Mouse (Mus musculus) bone marrow, adult 2 months (tissue): ENCODE results near the gene Ntsr1. TPM values are rescaled to one million over a fixed set of nuclear protein-coding genes. Genes with fewer than 3 reads are reported as not detected.

ENCODE experiments used
- H3K27ac ChIP-seq: fragments of 200-500 bp; 2 replicates; pipeline ENCODE4 v1.5.1; 2012; ENCODE audit warnings: low read depth, mild to moderate bottlenecking, control low read depth, inconsistent platforms, low read length; ENCODE audit not compliant: control insufficient read depth, poor library complexity, insufficient read depth
- H3K4me1 ChIP-seq: fragments of 200-500 bp; 2 replicates; pipeline ENCODE4 v1.6.1; 2011; ENCODE audit warnings: low read length; ENCODE audit not compliant: control insufficient read depth, insufficient read depth
- H3K4me3 ChIP-seq: fragments of 200-500 bp; replicated peaks from 2 replicates; pipeline ENCODE3; 2011; ENCODE audit warnings: mild to moderate bottlenecking, low read depth, low read length, control low read depth; ENCODE audit not compliant: control insufficient read depth
- CTCF ChIP-seq: fragments of 200-500 bp; IDR thresholded peaks from 2 replicates; pipeline ENCODE4 v1.5.1; 2011; ENCODE audit warnings: low read length, control low read depth; ENCODE audit not compliant: control insufficient read depth, insufficient read depth
- POLR2A ChIP-seq: fragments of 200-500 bp; IDR thresholded peaks from 2 replicates; pipeline ENCODE4 v1.6.1; 2011; ENCODE audit warnings: low read depth, mild to moderate bottlenecking, control low read depth, low read length, borderline replicate concordance; ENCODE audit not compliant: control insufficient read depth
- WGBS: fragments of 180-500 bp; shearing (Covaris S2); methylation state at CpG from one replicate; pipeline ENCODE4 v1.1.7; 2018; 5-methylcytosine and 5-hydroxymethylcytosine counted together
- polyA plus RNA-seq: library from polyadenylated mRNA; stranded (reverse); fragments of >200 nt; gene quantifications from 2 replicates; pipeline ENCODE4 v1.2.4, GENCODE M21; 2011; ENCODE audit warnings: low replicate concordance; ENCODE audit not compliant: missing spikeins, insufficient read depth, insufficient read length

The Ntsr1 gene
- polyA plus RNA-seq, 1 experiment: not detected

DNA sequence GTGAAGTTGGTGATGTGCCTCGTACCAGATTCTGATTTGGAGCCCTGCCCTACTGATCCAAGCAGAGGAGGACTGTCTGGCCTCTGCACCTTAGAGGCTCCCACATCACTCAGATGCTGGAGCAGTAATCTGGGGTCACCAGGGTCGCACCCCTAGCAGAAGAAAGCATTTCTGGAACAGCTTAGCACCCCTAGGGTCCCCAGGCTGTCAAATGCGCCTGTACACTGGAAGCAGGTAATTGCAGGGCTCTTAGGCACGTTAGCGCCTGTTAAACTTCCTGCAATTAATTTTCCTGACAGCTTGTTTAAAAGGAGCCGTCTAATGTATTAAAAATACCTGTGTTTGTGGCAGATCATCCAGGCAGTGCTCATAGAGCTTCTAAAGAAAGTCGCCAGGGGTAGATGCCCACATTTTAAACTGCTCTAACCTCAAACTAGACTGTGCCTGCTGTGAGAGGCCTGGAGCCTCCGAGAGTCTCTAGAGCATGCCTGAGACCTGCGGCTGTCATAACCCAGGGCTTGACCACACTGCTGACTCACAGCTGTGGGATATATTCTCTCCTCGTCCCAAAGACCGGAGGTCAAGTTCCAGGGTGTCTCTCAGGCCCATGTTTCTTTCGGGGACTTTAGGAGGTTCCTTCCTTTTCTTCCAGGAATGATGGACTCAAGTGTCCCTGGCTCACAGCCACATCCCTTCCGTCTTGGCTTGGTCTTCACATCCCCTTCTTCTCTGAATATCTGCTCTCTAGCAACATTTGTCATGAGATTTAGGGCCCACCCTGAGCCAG lies 12.3 kb downstream of the Ntsr1 start:
- TF ChIP-seq POLR2A (no peak), CTCF (no peak)
- 19% methylated on average over 13 of the region's 13 CpGs for WGBS
- H3K27ac ChIP-seq: no peak overlapping the region

DNA sequence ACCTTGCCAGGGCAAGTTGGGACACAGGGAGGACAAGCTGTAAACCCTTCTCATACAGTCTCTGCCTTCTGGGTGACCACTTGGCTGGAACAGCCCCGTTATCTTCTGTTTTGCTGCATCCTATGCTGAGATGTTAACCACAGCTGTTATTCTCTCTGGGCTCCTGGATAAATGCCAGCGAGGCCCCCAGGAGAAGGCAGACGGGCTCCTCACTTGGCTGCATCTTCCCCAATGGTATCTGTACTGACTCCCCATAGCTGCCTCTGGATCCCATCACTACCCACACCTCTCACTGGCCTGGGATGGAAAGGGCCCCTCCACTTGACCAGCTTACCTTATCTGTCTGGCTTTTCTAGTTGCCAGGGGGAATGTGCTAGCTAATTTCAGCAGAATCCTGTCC lies 13.2 kb downstream of the Ntsr1 start:
- WGBS: 49% methylated on average over 3 of the region's 3 CpGs
- TF ChIP-seq CTCF (no peak), POLR2A (no peak)
- no peak overlapping the region for H3K27ac ChIP-seq

More for the DNA sequence above, 12.3 kb downstream of the Ntsr1 start:
- Histone ChIP-seq H3K4me1 (no peaks in the 10 kb centered on the region), H3K4me3 (no peak overlapping the region)

DNA sequence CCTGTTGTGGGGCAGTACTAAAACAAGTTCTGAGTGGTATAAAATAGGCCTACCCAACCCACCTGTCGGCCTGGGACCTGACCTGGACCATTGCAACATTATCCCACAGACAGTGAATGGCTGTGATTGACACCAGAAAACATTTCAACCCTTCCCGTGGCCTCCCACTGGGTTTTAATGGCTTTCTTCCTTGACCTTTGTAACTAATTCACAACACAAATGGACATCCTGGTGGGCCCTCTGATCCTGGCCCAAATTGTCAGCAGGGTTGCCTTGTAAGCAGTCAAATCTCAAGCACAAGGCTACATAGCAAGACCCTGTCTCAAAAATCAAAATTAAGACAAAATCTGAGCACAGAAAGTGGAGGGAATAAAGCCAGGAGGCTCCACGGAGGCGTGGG lies 14.1 kb downstream of the Ntsr1 start:
- WGBS: 72% methylated on average over 4 of the region's 4 CpGs
- no peak overlapping the region for H3K4me3 ChIP-seq
- no peak overlapping the region for H3K27ac ChIP-seq
- no peaks in the 10 kb centered on the region for H3K4me1 ChIP-seq
- no peak for TF ChIP-seq POLR2A
- no peak for TF ChIP-seq CTCF

More for the DNA sequence above, 13.2 kb downstream of the Ntsr1 start:
- H3K4me3 ChIP-seq: no peak overlapping the region
- no peaks in the 10 kb centered on the region for H3K4me1 ChIP-seq

DNA sequence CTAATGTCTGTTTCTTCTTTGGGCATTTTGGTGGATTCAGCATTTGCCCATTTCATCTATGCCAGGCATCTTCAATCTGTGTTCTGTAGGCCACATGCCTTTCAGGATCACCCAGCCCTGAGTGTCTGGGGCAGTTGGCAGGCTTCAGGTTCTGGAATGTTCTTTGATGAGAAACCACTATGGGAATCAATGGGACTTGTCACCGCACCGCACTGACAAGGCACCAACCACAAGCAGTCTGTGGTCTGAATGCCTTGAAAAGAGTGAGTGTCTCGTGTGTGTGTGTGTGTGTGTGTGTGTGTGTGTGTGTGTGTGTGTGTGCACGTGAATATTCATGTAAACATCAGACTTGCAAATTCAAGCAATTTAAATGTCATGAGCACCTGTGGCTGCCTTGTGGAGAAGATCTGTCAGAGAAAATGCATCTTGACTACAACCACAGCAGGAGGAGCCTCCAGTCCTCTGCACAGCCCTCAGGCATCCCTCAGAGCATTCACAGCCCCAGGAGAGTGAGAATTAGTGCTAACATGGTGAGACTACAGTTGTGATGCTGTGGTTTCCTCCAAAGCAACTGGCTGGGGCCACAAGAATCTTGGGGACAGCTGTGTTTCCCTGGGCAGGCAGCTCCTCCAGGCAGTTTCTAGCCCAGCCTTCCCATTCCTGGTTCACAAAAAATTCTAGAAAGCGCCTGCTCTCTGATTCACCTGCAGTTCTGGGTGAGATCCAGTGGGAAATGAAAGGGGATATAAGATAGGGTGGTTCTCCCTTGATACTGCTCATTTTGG lies 21.9 kb downstream of the Ntsr1 start:
- Histone ChIP-seq H3K4me1 (no peaks in the 10 kb centered on the region), H3K27ac (no peak overlapping the region), H3K4me3 (no peak overlapping the region)
- TF ChIP-seq CTCF (no peak), POLR2A (no peak)
- WGBS: 62% methylated on average over 5 of the region's 5 CpGs

DNA sequence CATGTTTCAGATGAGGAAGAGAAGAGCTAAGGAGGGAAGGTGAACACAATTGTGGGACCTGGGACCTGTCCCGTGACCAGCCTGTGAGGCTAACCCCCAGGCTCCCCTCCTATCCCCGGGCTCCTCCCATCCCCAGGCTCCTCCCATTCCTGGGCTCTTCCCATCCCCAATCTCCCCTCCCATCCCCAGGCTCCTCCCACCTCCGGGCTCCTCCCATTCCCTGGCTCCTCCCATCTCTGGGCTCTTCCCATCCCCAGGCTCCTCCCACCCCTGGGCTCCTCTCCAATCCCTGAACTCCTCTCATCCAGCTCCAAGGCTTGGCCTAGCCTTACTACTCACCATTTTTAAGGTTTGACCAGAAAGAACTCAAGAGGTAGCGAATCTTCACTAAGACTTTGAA lies 23.0 kb downstream of the Ntsr1 start:
- TF ChIP-seq CTCF (no peak), POLR2A (no peak)
- Histone ChIP-seq H3K27ac (no peak overlapping the region), H3K4me1 (no peaks in the 10 kb centered on the region), H3K4me3 (no peak overlapping the region)
- WGBS: 65% methylated on average over 4 of the region's 4 CpGs

DNA sequence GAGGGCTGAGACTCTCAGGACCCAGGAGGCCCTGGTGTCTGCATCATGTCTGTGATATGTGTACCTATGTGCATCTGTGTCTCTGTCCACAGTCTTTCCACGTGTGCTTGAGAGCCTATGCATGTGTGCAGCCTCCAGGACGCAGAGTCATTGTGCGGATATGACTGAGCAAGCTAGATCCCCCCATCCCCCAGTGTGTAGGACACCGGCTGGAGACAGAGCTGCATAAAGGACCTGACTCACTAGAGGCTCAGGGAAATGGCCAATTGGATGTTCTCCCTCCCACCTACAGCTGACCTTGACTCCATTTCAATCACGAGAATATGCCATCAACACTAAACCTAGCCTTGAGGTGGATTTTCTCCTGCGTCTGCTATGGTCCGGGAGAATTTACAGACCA lies 27.7 kb downstream of the Ntsr1 start:
- H3K4me1 ChIP-seq: no peaks in the 10 kb centered on the region
- no peak overlapping the region for H3K27ac ChIP-seq
- TF ChIP-seq CTCF (no peak), POLR2A (no peak)
- WGBS: 58% methylated on average over 7 of the region's 7 CpGs
- no peak overlapping the region for H3K4me3 ChIP-seq

DNA sequence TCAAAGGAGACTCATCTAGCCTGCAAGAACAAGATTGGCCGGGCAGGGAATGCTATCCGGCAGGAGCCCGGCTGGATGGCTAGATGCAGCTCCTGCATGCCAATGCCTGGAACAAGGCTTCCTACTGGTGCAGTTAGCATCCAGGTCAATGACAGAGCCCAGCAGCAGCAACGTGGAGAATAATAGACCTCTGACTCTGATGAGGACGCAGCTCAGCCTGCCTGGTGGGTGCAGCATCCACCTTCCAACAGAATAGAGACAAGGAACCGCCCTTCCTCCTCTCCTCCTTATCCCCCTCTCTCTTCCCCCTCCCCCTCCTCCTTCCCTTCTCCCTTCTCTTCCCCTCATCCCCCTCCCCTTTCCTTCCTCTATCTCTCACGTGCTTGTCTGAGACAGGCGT lies 28.1 kb downstream of the Ntsr1 start:
- WGBS: 25% methylated on average over 8 of the region's 8 CpGs
- TF ChIP-seq CTCF (no peak), POLR2A (no peak)
- no peaks in the 10 kb centered on the region for H3K4me1 ChIP-seq
- no peak overlapping the region for H3K27ac ChIP-seq
- no peak overlapping the region for H3K4me3 ChIP-seq

DNA sequence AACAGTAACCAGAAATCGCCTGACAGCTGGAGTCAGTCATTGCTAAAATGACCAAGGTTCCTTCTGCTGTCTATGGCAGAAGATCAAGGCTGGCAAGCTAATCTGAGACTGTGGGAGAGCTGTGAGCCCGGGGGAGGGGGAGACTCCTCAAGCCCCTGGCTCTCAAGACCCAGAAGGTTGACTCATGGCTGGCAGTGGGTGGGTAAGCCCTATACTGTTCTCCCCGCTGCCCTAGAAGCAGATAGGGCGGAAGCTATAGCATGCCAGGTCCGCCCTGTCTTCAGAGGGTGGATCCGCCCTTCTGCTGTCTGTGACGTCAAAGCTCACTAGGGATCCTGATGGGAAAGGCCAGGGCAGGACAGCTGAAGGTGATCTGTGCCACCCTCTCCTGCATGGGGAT lies 30.4 kb downstream of the Ntsr1 start:
- H3K27ac ChIP-seq: no peak overlapping the region
- TF ChIP-seq CTCF (no peak), POLR2A (no peak)
- H3K4me1 ChIP-seq: no peaks in the 10 kb centered on the region
- 58% methylated on average over 7 of the region's 7 CpGs for WGBS
- H3K4me3 ChIP-seq: no peak overlapping the region

DNA sequence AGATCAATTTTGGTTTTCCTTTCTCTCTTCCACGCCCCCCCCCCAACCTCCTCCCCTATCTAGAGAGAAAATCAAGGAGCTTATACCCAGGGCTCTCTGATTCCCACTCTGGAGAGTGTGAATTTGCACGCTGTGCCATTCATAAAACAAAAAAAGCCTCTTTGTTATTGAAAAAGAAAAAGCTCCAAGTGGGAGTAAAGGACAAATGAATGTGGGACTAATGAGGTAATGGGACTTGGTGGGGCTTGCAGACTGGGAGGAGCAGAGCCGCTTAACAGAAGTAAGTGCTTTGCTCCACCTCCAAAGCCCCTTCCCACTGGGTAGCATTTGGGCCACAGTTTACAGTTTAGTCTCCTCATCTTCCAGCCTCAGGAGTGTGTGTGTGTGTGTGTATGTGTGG lies 30.8 kb downstream of the Ntsr1 start:
- H3K4me3 ChIP-seq: no peak overlapping the region
- TF ChIP-seq POLR2A (no peak), CTCF (no peak)
- WGBS: 68% methylated on average over 3 of the region's 3 CpGs
- H3K4me1 ChIP-seq: no peaks in the 10 kb centered on the region
- H3K27ac ChIP-seq: no peak overlapping the region
